Mouse (Mus musculus) liver, adult 2 months (tissue): ENCODE results near the gene Spc24.

Source experiments
- CTCF ChIP-seq: fragments of 200-500 bp; IDR thresholded peaks from 2 replicates; pipeline ENCODE4 v1.5.1; 2011; ENCODE audit warnings: low read depth, low read length, control low read depth
- POLR2A ChIP-seq: fragments of 200-500 bp; IDR thresholded peaks from 2 replicates; pipeline ENCODE4 v1.6.1; 2011; ENCODE audit warnings: low read length, control low read depth; ENCODE audit not compliant: insufficient read depth; ENCODE audit errors: extremely low read depth

- no peak for TF ChIP-seq POLR2A
- TF ChIP-seq CTCF: no peak
These were observed 21.3 kb downstream of the Spc24 start for GRCm38 (mm10) chr9:21738776-21739175.
